Mouse (Mus musculus) frontal cortex, postnatal 10 days (tissue): ENCODE data around the gene Map3k4.

ENCODE experiments used
- DNase-seq, 2 experiments: peaks; one replicate each; pipeline ENCODE4 v3.0.0; 2022; ENCODE audit warnings: low spot score in 2 of 2, mixed read lengths in 1 of 2

Gene Map3k4

DNA sequence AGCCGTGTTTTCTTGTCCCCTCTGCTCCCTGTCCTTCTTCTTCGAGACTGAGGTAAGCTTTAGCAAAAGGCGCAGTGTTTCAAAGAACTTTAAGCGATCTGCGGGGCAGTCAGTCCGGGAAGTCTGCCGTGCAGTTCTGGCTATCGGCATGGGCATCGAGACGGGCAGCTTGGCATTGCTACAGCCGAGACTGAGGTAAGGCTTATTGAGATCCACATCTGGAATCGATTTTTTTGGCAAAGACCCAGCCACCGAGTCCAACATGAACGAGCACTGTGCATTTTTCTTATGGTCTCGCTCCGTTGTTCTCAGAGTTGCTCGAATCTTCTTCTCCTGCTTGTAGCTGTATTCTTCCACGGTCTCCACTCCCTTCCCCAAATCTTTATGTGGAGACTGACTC, 46.8 kb downstream of the Map3k4 start:
- no peak for DNase-seq

DNA sequence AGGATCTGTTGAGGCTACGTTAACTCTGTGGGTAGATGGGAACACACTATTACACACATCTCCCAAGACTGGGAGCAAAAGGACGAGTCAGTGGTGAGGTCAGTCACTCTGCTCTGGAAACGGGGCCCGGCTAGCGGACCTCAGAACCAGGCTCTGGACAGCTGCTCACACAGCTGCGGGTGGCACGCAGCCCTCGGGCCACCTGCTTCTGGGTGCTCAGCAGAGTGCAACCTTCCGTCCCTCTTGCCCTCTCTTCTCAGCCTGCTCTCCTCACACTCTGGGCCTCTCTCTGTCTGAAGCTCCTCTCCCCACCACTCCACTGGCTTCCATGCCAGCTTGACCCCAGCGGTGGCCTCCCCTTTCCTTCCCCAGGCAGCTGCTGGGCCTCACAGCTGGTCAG, 50.1 kb downstream of the Map3k4 start:
- DNase-seq: no peak

DNA sequence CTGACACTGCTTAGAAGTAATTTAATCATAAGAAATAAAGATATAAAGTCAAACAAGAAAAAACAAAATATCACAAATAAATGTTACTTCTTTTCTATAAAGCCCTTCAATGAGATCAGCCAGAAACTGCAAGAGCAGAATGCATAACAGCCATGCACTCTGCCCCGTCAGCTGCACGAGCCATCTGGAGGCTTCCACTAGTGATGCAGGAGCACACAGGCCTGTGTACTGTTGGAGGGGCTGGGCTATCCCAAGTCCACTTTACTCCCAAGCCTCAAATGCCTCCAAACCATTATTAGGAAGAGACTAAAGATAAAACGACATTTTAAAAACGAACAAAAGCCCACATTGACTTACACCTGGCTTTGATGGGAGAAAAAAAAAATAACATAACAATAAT, 50.5 kb downstream of the Map3k4 start:
- DNase-seq: no peak

DNA sequence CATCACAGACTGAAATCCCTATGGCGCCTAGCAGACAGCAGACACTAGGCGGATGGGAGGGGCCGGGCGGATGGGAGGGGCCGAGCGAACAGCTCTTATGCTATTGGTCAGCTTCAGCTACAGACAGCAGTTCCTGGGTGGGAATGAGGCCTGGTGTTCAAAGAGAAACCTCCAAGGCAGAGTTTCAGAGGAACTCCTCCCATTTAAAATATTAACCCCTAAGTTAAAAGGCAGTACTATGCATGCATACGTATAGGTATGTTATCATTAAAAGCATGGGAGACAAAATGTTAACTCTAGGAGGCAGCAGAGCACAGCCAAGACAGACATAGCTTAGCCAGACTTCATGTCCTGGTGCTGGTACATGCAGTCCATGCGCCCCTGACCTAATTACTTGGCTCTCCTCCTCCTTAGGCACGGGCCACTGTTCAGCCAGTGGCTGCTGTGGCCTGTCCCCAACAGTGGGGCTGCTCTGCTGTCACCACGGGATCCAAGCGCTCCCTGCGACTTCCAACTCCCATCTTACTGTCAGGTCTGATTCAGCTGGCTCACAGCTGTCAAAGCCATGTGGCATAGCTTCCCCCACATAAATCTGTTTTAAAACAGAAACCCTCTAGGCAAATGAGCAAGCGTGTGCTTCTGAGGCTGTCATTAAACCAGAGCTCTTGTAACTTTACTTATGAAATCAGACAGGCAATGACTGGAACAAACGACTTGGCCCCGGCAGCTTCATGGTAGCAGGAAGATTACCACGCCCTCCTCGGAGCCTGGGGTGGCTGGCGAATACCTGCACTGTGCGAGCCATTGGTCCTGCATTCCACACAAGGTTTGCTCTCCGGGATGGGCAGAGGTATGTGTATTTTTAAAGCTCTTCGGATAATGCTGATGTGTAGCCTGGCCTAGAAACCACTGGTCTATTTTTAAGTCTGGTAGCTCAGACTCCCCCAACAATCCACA, 52.3 kb downstream of the Map3k4 start:
- peak; percentile 39 to 54 for DNase-seq

DNA sequence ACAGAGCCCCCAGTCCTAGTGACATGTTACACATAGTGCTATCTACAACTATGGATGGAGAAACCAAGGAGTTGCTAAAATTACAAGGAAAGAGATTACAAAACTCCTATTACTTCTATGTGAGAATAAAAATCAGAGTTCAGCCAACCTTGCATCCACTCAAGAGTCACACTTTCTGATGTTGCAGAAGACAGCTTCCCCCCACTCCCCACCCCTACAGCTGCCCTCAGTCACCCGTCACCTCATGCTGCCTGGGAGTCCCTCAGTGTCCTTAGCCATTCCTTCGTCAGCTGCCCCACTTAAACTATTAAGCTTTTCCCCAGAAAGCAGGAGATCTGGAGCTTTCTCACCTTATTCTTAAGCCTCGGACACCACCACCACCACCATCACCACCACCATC, 54.3 kb downstream of the Map3k4 start:
- DNase-seq: no peak

DNA sequence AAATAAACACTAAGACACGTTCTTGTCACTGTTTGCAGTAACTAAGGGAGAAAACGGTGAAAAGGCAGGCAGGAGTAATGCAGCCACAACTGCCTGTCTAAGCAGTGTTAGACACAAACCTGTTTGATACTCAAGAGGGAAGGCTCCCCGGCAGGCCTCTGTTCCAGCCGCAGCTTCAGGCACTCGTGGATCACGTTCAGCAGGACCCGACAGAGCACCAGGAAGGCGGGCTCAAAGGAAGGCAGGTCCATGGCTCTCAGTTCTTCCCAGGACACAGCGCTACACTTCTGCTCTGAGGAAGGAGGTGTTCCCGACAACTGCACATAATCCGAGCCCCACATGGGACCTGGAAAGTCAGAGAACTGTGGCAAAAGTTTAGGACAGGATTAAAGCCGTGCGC, 54.8 kb downstream of the Map3k4 start:
- DNase-seq: no peak

DNA sequence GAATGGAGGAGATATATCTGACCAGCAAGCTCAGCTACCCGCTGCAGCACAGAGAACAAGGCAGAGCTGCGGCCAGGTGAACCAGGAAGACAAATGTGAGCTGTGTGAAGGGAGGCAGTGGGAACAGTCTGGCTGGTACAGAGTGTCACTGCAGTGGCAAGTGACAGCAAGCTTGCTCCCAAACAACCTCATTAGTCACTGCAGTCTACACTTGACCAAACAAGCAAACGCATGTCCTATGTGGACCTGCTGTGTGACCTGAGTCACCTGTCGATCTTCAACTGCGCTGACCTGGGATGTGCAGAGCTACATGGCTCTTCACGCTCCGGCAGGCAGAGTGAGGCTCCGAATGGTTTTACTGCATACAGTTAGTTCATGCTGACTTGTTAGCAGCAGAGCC, 55.7 kb downstream of the Map3k4 start:
- no peak for DNase-seq

DNA sequence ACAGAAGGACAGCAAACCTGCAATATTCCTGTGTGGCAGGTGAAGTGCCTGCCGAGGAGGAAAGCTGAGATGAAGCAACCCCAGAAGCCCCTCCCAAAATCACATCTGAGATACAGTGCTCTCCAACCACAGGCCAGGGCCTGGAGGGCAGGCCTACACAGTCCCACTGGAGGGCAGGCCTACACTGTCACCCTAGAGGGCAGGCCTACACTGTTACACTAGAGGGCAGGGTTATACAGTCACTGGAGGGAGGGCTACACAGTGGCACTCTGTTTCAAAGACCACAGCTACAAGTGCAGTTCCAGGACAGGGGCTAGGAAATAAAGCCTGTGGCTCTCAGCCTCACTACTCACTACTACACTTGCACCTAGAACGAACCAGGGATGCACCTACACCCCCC, 56.7 kb downstream of the Map3k4 start:
- DNase-seq: no peak

DNA sequence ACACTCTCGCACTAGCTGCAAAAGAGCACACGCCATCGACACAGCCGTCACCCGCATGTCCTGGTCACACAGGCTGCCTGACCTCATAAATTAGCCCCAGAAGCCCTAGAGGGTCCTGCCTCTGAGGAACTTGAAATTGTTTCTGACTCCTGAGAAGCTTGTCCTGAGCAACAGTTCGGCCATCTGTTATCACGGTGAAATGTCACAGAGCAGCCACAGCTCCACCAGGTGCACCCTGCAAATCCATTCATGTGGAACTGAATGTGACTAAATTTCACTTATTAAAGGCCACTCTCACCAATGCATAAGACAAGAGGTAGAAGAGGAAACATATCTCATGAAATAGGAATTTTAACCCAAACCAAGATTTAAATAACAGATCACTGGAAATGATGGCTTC, 57.2 kb downstream of the Map3k4 start:
- DNase-seq: no peak

DNA sequence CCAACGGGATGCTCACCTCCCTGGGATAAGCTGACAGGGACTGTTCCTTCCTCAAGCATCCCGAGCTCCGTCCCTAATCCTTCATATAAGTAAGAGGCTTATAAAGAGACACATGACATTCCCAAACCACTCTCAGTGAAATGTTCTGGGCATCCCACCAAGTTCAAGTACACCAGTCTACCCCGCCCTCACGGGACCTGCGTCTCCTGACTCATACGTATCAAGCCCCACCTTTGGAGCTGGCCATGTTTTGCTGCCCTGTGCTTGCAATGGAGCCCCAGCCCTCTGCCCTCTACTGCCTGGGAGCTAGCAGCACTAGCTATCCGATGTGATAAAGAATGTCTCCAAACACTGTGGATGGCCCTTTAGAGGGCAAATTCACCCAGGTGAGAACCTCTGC, 58.6 kb downstream of the Map3k4 start:
- DNase-seq: no peak

DNA sequence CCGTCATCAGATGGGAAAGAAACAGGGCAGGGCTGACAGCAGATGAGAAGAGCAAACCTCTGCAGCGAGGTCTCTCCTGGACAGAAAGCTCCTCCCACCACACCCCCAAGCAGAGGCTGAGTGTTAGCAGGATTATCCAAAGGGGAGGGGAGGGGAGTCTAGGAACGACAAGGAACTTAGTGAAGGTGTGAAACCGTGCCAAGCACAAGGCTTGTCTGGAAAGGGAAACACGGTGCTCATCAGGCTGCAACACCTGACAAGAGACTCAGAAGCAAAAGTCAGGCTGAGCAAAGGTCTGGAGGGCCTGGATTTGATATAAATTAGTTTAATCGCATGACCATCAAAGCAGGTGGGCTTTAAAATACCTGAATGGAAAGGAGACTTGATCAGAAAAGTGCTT, 60.1 kb downstream of the Map3k4 start:
- no peak for DNase-seq

DNA sequence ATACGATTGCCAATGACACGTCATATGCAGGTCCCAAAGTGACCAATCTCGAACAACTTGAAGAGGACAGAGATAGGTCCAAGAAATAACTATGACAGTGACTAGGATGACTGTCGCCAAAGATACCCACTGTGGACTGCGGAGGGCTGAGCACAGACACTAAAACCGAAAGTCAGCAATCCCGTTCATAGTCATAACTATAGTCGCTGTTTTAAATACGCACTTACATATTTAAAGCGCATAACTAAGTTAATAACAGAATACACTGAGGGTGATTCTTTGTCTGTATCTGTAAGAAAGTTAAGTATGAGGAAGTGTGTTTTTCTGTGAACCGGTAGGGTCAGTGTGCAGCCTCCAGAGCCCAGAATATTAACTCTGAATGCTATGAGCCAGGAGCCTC, 62.5 kb downstream of the Map3k4 start:
- DNase-seq: no peak

DNA sequence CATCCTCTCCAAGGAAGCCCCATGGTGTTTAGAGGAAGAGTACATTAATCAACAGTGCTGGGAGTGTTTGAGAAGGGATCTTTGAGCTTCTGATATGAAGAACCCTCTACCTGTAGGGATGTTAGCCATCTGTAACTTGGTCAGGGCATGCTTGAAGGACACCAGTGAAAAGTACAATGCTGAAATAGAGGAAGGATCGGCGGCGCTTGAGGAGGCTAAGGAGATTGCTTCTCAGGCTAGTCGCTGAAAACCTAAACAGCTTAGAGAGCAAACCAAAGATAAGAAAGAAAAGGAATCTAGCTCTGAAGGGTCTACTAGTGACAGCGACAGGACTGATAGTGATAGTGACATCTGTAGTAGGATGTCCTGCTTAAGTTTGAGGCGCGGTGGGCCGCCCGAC, 68.0 kb downstream of the Map3k4 start:
- DNase-seq: no peak

DNA sequence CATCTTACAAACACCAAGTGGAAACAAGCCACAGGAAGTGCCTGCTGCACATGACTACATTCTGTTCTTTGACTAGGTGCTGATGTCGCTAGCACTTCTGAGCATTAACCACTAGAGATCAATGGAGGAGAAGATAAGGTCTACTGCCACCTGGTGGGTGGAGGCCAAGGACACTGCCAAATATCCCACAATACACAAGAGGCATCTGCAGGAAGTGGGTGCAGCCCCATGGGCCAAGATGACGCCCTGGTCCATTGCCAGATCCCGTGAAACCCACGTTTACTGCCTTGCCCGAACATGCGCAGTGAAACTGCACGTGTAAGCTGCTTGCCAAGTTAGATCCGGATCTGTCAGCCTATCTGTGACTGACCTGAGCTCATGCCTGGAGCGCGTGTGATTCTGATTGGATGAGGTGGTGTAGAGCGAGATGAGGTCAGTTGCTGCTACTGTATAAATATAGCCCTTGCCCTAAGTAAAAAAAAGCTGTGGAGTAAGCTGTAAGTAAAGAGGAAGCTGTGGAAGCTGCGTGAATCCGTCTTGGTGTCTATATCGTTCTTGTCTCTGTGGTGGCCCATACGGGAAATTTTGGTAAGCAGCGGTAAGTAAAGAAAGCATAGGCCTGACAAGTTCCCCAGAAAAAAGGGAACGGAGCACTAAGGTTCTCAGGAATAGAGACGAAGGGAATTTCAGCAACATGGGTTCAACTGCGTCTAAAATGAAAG, 68.7 kb downstream of the Map3k4 start:
- peak in 1 of 2 experiments; percentile 65 for DNase-seq

DNA sequence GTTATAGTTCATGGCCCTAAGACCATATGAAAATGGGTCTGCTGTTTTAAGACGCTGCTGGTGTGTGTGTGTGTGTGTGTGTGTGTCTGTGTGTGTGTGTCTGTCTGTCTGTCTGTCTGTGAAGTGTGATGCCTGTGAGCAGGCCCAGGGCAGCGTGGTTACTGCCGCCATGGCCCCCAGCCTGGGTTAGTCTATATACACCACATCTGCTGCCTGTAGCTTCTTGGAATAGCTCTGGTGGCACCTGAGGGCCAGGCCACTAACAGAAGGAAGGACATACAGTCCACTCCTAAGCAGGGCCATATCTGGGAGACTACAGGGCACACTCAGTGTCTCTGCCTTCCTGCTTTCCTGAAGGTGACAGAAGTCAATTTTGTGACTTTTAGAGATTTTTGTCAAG, 77.9 kb downstream of the Map3k4 start:
- DNase-seq: no peak

DNA sequence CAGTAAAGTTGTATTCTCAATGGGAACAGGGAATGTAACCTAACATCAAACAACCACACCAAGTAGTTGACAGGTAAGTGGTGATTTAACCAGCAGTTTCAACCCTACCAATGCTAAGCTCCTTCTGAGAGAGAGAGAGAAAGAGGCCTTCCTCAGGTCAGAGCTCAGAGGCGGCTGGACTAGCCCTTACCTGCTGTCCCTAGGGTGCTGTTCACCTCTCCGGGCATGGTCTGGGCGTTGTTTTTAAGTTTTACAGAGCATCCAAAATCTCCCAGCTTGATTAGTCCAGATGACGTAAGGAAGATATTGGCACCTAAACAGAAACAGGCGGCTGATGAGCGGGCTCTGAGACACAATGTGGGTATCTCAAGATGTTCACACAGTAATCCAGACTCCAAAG, 85.9 kb downstream of the Map3k4 start:
- no peak for DNase-seq

DNA sequence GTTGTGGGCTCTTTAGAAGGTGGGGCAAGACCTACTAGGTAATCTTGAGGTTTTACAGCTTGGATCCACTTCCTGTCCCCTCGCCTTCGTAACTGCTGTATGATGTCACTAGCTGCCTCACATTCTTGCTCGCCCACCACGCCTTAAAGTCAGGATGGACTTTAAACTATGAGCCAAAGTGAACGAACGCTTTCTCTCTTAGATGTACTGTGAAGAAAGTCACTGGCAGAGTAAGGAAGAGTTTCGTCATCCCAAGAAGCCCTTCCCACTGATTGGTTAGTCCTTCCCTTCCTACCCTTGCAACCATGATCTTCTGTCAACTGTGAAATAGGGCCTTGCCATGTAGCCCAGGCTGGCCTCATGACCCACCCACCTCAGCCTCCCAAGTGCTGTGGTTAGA, 87.5 kb downstream of the Map3k4 start:
- DNase-seq: no peak

DNA sequence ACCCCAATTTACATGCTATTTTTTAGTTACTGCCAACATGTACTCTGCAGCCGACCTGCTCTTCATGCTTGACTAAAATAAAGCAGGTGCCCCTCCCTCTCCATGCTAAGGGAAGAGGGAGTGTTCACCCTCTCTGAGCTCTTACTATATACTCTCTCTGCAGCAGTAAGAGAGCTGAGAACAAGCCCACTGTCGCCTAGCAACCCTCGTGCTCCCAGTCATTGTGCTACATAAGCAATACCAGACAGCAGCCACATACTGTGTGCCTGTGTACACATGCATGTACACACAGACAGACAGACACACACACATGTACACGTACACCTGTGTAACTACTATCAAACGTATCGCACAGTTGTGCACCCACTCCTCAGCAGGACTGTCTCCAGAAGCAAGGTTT, 88.4 kb downstream of the Map3k4 start:
- DNase-seq: peak in 1 of 2 experiments; percentile 51

DNA sequence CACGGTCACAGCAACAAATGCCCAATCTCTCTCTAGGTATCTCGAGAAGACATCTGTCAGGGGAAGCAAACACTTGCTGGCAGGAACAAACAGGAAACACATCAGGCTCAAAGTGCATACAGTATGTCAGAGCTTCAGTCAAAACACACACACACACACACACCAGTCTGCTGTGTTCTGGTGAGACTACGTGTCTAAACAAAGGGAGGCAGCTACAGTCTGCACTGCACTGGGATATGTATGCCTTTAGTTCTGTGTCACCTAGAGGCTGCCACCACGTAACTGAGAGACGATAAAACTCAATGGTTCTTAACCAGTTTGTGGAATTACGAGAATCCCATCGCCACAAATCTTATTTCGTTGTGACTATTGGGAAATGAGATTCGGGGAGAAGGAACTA, 88.8 kb downstream of the Map3k4 start:
- DNase-seq: no peak

DNA sequence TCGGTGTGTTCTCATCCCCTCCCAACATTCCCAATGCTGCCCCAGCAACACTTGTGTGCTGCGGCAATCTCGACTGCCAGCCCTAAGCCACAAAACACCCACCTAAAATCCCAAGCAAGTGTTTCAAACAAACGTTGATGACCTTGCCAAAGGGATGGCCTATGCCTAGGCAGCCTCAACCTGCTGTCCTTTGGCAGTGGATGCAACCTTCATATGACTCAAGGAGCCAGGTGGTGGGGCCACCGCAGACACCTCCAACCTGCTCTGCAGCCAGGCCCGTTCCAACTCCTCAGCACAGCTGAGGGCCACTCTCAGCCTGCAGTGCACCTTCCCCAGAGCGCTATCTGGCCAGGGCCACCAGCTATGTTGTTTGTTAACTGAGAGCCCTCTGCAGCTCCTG, 90.1 kb downstream of the Map3k4 start:
- DNase-seq: no peak

DNA sequence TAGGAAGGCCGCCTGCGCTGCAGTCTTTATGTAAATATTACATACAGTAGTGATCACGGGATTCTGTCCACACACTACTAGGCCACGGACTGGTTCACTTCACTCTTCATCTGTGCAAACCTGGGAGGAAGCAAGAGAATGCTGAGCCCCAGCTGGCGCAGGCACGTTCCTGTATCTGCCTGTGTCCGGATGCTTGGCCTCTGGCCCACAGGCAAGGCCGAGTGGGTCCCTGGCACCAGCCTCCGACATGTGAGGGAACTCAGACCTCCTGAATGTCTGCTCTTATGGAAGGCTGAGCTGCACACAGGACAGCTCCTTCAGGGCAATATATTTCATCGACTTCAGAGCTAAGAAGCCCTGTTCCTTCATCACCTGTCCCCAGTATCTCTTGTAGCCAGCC, 90.6 kb downstream of the Map3k4 start:
- no peak for DNase-seq

DNA sequence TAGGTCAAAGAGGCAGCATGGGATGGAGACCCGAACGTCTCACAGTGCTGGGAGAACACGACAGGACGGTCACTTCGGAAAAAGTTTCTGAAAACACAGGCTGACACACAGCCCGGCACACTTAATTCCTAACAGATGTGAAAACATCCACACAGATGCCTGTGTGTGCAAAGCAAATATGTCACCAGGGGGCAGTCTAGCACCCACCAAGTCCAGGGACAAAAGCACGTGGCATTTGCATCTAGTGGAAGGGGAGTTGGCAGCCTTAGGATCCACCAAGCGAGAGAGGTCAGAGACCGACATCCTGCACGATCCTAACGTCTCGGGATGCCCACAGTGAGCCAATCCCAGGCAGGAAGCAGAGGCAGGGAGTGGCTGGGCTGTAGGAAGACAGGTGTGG, 92.0 kb downstream of the Map3k4 start:
- DNase-seq: no peak

DNA sequence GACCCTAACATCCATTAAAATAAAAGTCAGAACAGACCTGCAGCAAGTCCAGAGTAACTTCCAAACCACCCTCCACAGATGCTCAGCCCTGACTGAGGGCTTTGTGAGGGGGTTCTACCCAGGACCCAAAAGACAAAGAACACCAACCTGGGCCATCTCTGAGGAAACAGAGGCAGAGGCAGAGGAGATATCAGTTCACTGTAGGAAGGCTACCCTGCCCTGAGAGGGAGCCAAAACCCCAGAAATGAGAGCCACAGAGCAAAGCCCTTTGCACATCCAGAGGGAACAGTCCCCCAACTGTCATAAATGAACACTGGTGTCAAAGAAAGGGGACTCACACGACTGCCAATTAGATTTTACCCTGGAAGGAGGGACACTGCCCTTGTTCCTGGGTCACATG, 93.4 kb downstream of the Map3k4 start:
- DNase-seq: no peak
